Mouse (Mus musculus) limb, embryonic 10.5 days (tissue): ENCODE results near the gene Arsb. TPM values are rescaled to one million over a fixed set of nuclear protein-coding genes. Genes with fewer than 3 reads are reported as not detected.
A peak's percentile ranks its signal among the peaks of the same experiment; 100 is the strongest.
"Not testable (repeated sequence)": the region's sequence is repeated elsewhere in the genome, so short reads cannot be mapped to it uniquely, and the experiment has no call there.

Source experiments
- DNase-seq: peaks from one replicate; pipeline ENCODE4 v3.0.0-alpha.2; 2017; ENCODE audit warnings: low spot score
- H3K27ac ChIP-seq: fragments of 300-500 bp; sonication (generic); 2 replicates; pipeline ENCODE4 v1.5.1; 2016; ENCODE audit warnings: mild to moderate bottlenecking
- H3K27me3 ChIP-seq: fragments of 300-500 bp; sonication (generic); 2 replicates; pipeline ENCODE4 v1.6.1; 2016; ENCODE audit warnings: low read depth, mild to moderate bottlenecking; ENCODE audit not compliant: poor library complexity, severe bottlenecking
- H3K36me3 ChIP-seq: fragments of 300-500 bp; sonication (generic); 2 replicates; pipeline ENCODE4 v1.6.1; 2016; ENCODE audit warnings: mild to moderate bottlenecking, moderate library complexity
- H3K4me1 ChIP-seq: fragments of 300-500 bp; sonication (generic); 2 replicates; pipeline ENCODE4 v1.6.1; 2016
- H3K4me3 ChIP-seq: fragments of 300-500 bp; sonication (generic); 2 replicates; pipeline ENCODE4 v1.5.1; 2016; ENCODE audit warnings: mild to moderate bottlenecking, moderate library complexity
- H3K9me3 ChIP-seq: fragments of 300-500 bp; sonication (generic); replicated peaks from 2 replicates; pipeline ENCODE4 v1.6.1; 2016; ENCODE audit warnings: mild to moderate bottlenecking
- WGBS: fragments of 180-500 bp; shearing (Covaris S2); methylation state at CpG from one replicate; pipeline ENCODE4 v1.1.7; 2016; 5-methylcytosine and 5-hydroxymethylcytosine counted together
- polyA plus RNA-seq: library from polyadenylated mRNA; unstranded; fragments of >200 nt; fragmentation: Nextera tagmentation; extraction: Ambion mirVana; gene quantifications from 2 replicates; pipeline ENCODE4 v1.2.1, GENCODE M21; 2016

Arsb gene
- polyA plus RNA-seq, 1 experiment from 2014 or later = 7.2 TPM

GRCm38 (mm10) chr13:93797011-93797600 lies 25.7 kb downstream of the Arsb start:
- 84% methylated on average over 5 of the region's 5 CpGs for WGBS
- no peaks in the 10 kb centered on the region for H3K27me3 ChIP-seq
- no peak overlapping the region for H3K4me3 ChIP-seq
- DNase-seq = no peak
- H3K9me3 ChIP-seq = no peaks in the 10 kb centered on the region
- no peak overlapping the region for H3K27ac ChIP-seq
- H3K36me3 ChIP-seq = peaks cover 2% of the 10 kb centered on the region; the same call in 1 of the 2 replicates
- peaks cover 7% of the 10 kb centered on the region for H3K4me1 ChIP-seq

GRCm38 (mm10) chr13:93810311-93810710 lies 38.9 kb downstream of the Arsb start:
- 94% methylated on average over 2 of the region's 2 CpGs for WGBS
- H3K36me3 ChIP-seq, H3K4me3 ChIP-seq, H3K4me1 ChIP-seq, H3K9me3 ChIP-seq, DNase-seq, H3K27me3 ChIP-seq, H3K27ac ChIP-seq: not testable (repeated sequence)

GRCm38 (mm10) chr13:93814081-93814480 lies 42.7 kb downstream of the Arsb start:
- DNase-seq = no peak
- WGBS = 93% methylated on average over 6 of the region's 6 CpGs
- H3K9me3 ChIP-seq = no peaks in the 10 kb centered on the region
- no peaks in the 10 kb centered on the region for H3K36me3 ChIP-seq
- H3K27ac ChIP-seq = no peak overlapping the region
- H3K4me3 ChIP-seq = no peak overlapping the region
- H3K4me1 ChIP-seq = peaks cover 4% of the 10 kb centered on the region
- H3K27me3 ChIP-seq = no peaks in the 10 kb centered on the region

- WGBS = 94% methylated on average over 12 of the region's 12 CpGs
Measured at GRCm38 (mm10) chr13:93814676-93815075, 43.2 kb downstream of the Arsb start.

GRCm38 (mm10) chr13:93815128-93815527 lies 43.7 kb downstream of the Arsb start:
- no peaks in the 10 kb centered on the region for H3K27me3 ChIP-seq
- H3K4me3 ChIP-seq = no peak overlapping the region
- no peak for DNase-seq
- peaks cover 4% of the 10 kb centered on the region for H3K4me1 ChIP-seq
- WGBS = 88% methylated on average over 11 of the region's 11 CpGs
- no peak overlapping the region for H3K27ac ChIP-seq
- H3K36me3 ChIP-seq = no peaks in the 10 kb centered on the region
- H3K9me3 ChIP-seq = no peaks in the 10 kb centered on the region

More at GRCm38 (mm10) chr13:93814676-93815075, 43.2 kb downstream of the Arsb start:
- no peak overlapping the region for H3K4me3 ChIP-seq
- H3K27ac ChIP-seq = no peak overlapping the region
- H3K4me1 ChIP-seq = peaks cover 4% of the 10 kb centered on the region
- no peak for DNase-seq
- H3K36me3 ChIP-seq = no peaks in the 10 kb centered on the region
- no peaks in the 10 kb centered on the region for H3K9me3 ChIP-seq
- H3K27me3 ChIP-seq = no peaks in the 10 kb centered on the region

GRCm38 (mm10) chr13:93816127-93816526 lies 44.7 kb downstream of the Arsb start:
- Histone ChIP-seq H3K27ac (no peak overlapping the region), H3K27me3 (no peaks in the 10 kb centered on the region), H3K9me3 (no peaks in the 10 kb centered on the region), H3K4me3 (no peak overlapping the region), H3K4me1 (peaks cover 4% of the 10 kb centered on the region), H3K36me3 (no peaks in the 10 kb centered on the region)
- no peak for DNase-seq
- 99% methylated on average over 2 of the region's 2 CpGs for WGBS

- no peak overlapping the region for H3K4me3 ChIP-seq
- peaks cover 4% of the 10 kb centered on the region for H3K4me1 ChIP-seq
- 59% methylated on average over 9 of the region's 9 CpGs for WGBS
- H3K27me3 ChIP-seq = no peaks in the 10 kb centered on the region
- no peak overlapping the region for H3K27ac ChIP-seq
- no peak for DNase-seq
- no peaks in the 10 kb centered on the region for H3K9me3 ChIP-seq
- H3K36me3 ChIP-seq = no peaks in the 10 kb centered on the region
Measured at GRCm38 (mm10) chr13:93816688-93817331, 45.4 kb downstream of the Arsb start.

- Histone ChIP-seq H3K27me3 (no peaks in the 10 kb centered on the region), H3K36me3 (no peaks in the 10 kb centered on the region), H3K9me3 (no peaks in the 10 kb centered on the region), H3K27ac (no peak overlapping the region), H3K4me1 (peaks cover 4% of the 10 kb centered on the region), H3K4me3 (no peak overlapping the region)
- WGBS = 90% methylated on average over 4 of the region's 4 CpGs
- no peak for DNase-seq
Measured at GRCm38 (mm10) chr13:93820173-93820572, 48.7 kb downstream of the Arsb start.

- Histone ChIP-seq H3K27ac (no peak overlapping the region), H3K27me3 (no peaks in the 10 kb centered on the region), H3K4me3 (no peak overlapping the region), H3K4me1 (0 out of 2 replicates have a peak, but pooled peaks cover 3% of the 10 kb centered on the region), H3K36me3 (no peaks in the 10 kb centered on the region), H3K9me3 (no peaks in the 10 kb centered on the region)
- 77% methylated on average over 6 of the region's 6 CpGs for WGBS
- DNase-seq = no peak
Measured at GRCm38 (mm10) chr13:93822001-93822400, 50.6 kb downstream of the Arsb start.

- WGBS = 74% methylated on average over 7 of the region's 7 CpGs
- no peak for DNase-seq
- Histone ChIP-seq H3K9me3 (no peaks in the 10 kb centered on the region), H3K4me1 (peaks cover 9% of the 10 kb centered on the region; the same call in 1 of the 2 replicates), H3K4me3 (no peak overlapping the region), H3K27ac (no peak overlapping the region), H3K36me3 (no peaks in the 10 kb centered on the region), H3K27me3 (no peaks in the 10 kb centered on the region)
Measured at GRCm38 (mm10) chr13:93825792-93826558, 54.5 kb downstream of the Arsb start.

- WGBS = 75% methylated on average over 2 of the region's 2 CpGs
- no peaks in the 10 kb centered on the region for H3K36me3 ChIP-seq
- H3K4me1 ChIP-seq = peaks cover 9% of the 10 kb centered on the region; the same call in 1 of the 2 replicates
- H3K27ac ChIP-seq = no peak overlapping the region
- no peak overlapping the region for H3K4me3 ChIP-seq
- DNase-seq = no peak
- no peaks in the 10 kb centered on the region for H3K27me3 ChIP-seq
- no peaks in the 10 kb centered on the region for H3K9me3 ChIP-seq
Measured at GRCm38 (mm10) chr13:93827745-93828144, 56.3 kb downstream of the Arsb start.

GRCm38 (mm10) chr13:93829565-93830293 lies 58.3 kb downstream of the Arsb start:
- WGBS = 70% methylated on average over 2 of the region's 2 CpGs
- no peaks in the 10 kb centered on the region for H3K36me3 ChIP-seq
- no peak for DNase-seq
- no peak overlapping the region for H3K4me3 ChIP-seq
- peaks cover 9% of the 10 kb centered on the region; the same call in 1 of the 2 replicates for H3K4me1 ChIP-seq
- no peaks in the 10 kb centered on the region for H3K9me3 ChIP-seq
- H3K27ac ChIP-seq = 0 out of 2 replicates have a peak overlapping the region, but pooled peaks have one; percentile 48
- H3K27me3 ChIP-seq = no peaks in the 10 kb centered on the region
